Mouse (Mus musculus) ES-Bruce4 (cell line): ENCODE measurements around the gene Rps6ka2.

Source experiments
- CTCF ChIP-seq: IDR thresholded peaks from one replicate; pipeline ENCODE4 v1.8.1; 2011; ENCODE audit warnings: low read depth, low read length
- EP300 ChIP-seq: IDR thresholded peaks from 2 replicates; pipeline ENCODE4 v1.6.1; 2011; ENCODE audit warnings: low read depth, low read length; ENCODE audit not compliant: insufficient read depth
- POLR2A ChIP-seq: IDR thresholded peaks from one replicate; pipeline ENCODE4 v1.8.1; 2011; ENCODE audit warnings: low read length; ENCODE audit not compliant: insufficient read depth

DNA sequence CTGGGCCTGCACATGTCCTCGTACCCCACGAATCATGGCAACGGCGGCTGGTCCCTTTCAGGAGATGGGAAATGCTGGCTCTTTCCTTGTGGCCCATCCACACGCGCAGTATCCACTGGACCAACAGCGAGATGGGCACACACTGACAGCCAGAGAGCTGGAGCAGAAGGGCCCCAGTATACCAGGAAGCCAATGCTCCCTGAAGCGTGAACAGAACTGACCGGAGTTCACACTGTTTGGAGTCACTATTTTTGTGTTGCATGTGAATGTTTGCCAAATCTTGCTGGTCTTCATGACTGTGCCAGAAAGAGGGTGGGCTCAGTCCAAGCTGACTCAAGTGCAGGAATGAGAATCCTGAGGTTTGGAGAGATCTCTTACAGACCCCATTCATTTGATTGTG, 58.6 kb downstream of the Rps6ka2 start:
- TF ChIP-seq CTCF (no peak), EP300 (no peak), POLR2A (no peak)
